Mouse (Mus musculus): ENCODE measurements around the gene Nlk. TPM values are rescaled to one million over a fixed set of nuclear protein-coding genes. Genes with fewer than 3 reads are reported as not detected.

Gene Nlk
- polyA plus RNA-seq, 1 experiment = 25.6 TPM

- TF ChIP-seq POLR2A (IDR thresholded peaks at IDR 0.05; ENCODE audit: borderline replicate concordance, insufficient read depth, low read length) (no peak), CTCF (IDR thresholded peaks at IDR 0.05; ENCODE audit: borderline replicate concordance, insufficient read depth, low read depth, low read length) (no peak)
- no peaks in the 10 kb centered on the region for H3K4me1 ChIP-seq (ENCODE audit: control insufficient read depth, insufficient read depth, low read length)
- no peak overlapping the region for H3K27ac ChIP-seq (ENCODE audit: insufficient read depth, low read length)
- H3K4me3 ChIP-seq (replicated peaks; ENCODE audit: insufficient read depth, low read depth, low read length) = no peak overlapping the region
- no peak for DNase-seq
- no peaks in the 10 kb centered on the region; the same call in 1 of the 2 replicates for H3K27me3 ChIP-seq (ENCODE audit: control insufficient read depth, insufficient read depth, low read length)
Measured at GRCm38 (mm10) chr11:78706026-78706425, 8.9 kb upstream of the Nlk start.

- no peak for DNase-seq
- Histone ChIP-seq H3K4me3 (replicated peaks; ENCODE audit: insufficient read depth, low read depth, low read length) (no peak overlapping the region), H3K27ac (ENCODE audit: insufficient read depth, low read length) (no peak overlapping the region), H3K27me3 (ENCODE audit: control insufficient read depth, insufficient read depth, low read length) (no peaks in the 10 kb centered on the region), H3K4me1 (ENCODE audit: control insufficient read depth, insufficient read depth, low read length) (no peaks in the 10 kb centered on the region)
- TF ChIP-seq CTCF (IDR thresholded peaks at IDR 0.05; ENCODE audit: borderline replicate concordance, insufficient read depth, low read depth, low read length) (no peak), POLR2A (IDR thresholded peaks at IDR 0.05; ENCODE audit: borderline replicate concordance, insufficient read depth, low read length) (no peak)
- WGBS = 77% methylated on average over 5 of the region's 5 CpGs
Measured at GRCm38 (mm10) chr11:78703085-78703484, 5.9 kb upstream of the Nlk start.

- DNase-seq = no peak
- no peak overlapping the region for H3K4me3 ChIP-seq (replicated peaks; ENCODE audit: insufficient read depth, low read depth, low read length)
- H3K27me3 ChIP-seq (ENCODE audit: control insufficient read depth, insufficient read depth, low read length) = no peaks in the 10 kb centered on the region
- no peak overlapping the region for H3K27ac ChIP-seq (ENCODE audit: insufficient read depth, low read length)
- TF ChIP-seq POLR2A (IDR thresholded peaks at IDR 0.05; ENCODE audit: borderline replicate concordance, insufficient read depth, low read length) (no peak), CTCF (IDR thresholded peaks at IDR 0.05; ENCODE audit: borderline replicate concordance, insufficient read depth, low read depth, low read length) (no peak)
- H3K4me1 ChIP-seq (ENCODE audit: control insufficient read depth, insufficient read depth, low read length) = no peaks in the 10 kb centered on the region
- 70% methylated on average over 3 of the region's 3 CpGs for WGBS
Measured at GRCm38 (mm10) chr11:78702319-78702718, 5.1 kb upstream of the Nlk start.

GRCm38 (mm10) chr11:78697753-78698171, 589 bp upstream of the Nlk start:
- no peaks in the 10 kb centered on the region for H3K4me1 ChIP-seq (ENCODE audit: control insufficient read depth, insufficient read depth, low read length)
- peak; percentile 93 to 96 for DNase-seq
- no peak overlapping the region for H3K27ac ChIP-seq (ENCODE audit: insufficient read depth, low read length)
- 0% methylated on average over 12 of the region's 12 CpGs for WGBS
- peak overlapping the region; percentile 58 for H3K4me3 ChIP-seq (replicated peaks; ENCODE audit: insufficient read depth, low read depth, low read length)
- no peaks in the 10 kb centered on the region for H3K27me3 ChIP-seq (ENCODE audit: control insufficient read depth, insufficient read depth, low read length)
- no peak for TF ChIP-seq POLR2A (IDR thresholded peaks at IDR 0.05; ENCODE audit: borderline replicate concordance, insufficient read depth, low read length)
- TF ChIP-seq CTCF (IDR thresholded peaks at IDR 0.05; ENCODE audit: borderline replicate concordance, insufficient read depth, low read depth, low read length) = no peak

GRCm38 (mm10) chr11:78694249-78694648, 2.9 kb downstream of the Nlk start:
- no peak for DNase-seq
- Histone ChIP-seq H3K4me3 (replicated peaks; ENCODE audit: insufficient read depth, low read depth, low read length) (no peak overlapping the region), H3K27ac (ENCODE audit: insufficient read depth, low read length) (no peak overlapping the region)

GRCm38 (mm10) chr11:78693307-78693706, 3.9 kb downstream of the Nlk start:
- H3K4me3 ChIP-seq (replicated peaks; ENCODE audit: insufficient read depth, low read depth, low read length) = no peak overlapping the region
- no peaks in the 10 kb centered on the region for H3K4me1 ChIP-seq (ENCODE audit: control insufficient read depth, insufficient read depth, low read length)
- 96% methylated on average over 8 of the region's 8 CpGs for WGBS
- no peaks in the 10 kb centered on the region for H3K27me3 ChIP-seq (ENCODE audit: control insufficient read depth, insufficient read depth, low read length)
- H3K27ac ChIP-seq (ENCODE audit: insufficient read depth, low read length) = no peak overlapping the region
- TF ChIP-seq CTCF (IDR thresholded peaks at IDR 0.05; ENCODE audit: borderline replicate concordance, insufficient read depth, low read depth, low read length) (no peak), POLR2A (IDR thresholded peaks at IDR 0.05; ENCODE audit: borderline replicate concordance, insufficient read depth, low read length) (no peak)
- no peak for DNase-seq

More at GRCm38 (mm10) chr11:78694249-78694648, 2.9 kb downstream of the Nlk start:
- Histone ChIP-seq H3K4me1 (ENCODE audit: control insufficient read depth, insufficient read depth, low read length) (no peaks in the 10 kb centered on the region), H3K27me3 (ENCODE audit: control insufficient read depth, insufficient read depth, low read length) (no peaks in the 10 kb centered on the region)
- TF ChIP-seq POLR2A (IDR thresholded peaks at IDR 0.05; ENCODE audit: borderline replicate concordance, insufficient read depth, low read length) = no peak
- no peak for TF ChIP-seq CTCF (IDR thresholded peaks at IDR 0.05; ENCODE audit: borderline replicate concordance, insufficient read depth, low read depth, low read length)
- 68% methylated on average over 3 of the region's 3 CpGs for WGBS

GRCm38 (mm10) chr11:78691201-78691600, 6.0 kb downstream of the Nlk start:
- TF ChIP-seq POLR2A (IDR thresholded peaks at IDR 0.05; ENCODE audit: borderline replicate concordance, insufficient read depth, low read length) = no peak
- TF ChIP-seq CTCF (IDR thresholded peaks at IDR 0.05; ENCODE audit: borderline replicate concordance, insufficient read depth, low read depth, low read length) = no peak

GRCm38 (mm10) chr11:78690547-78690946, 6.6 kb downstream of the Nlk start:
- TF ChIP-seq CTCF (IDR thresholded peaks at IDR 0.05; ENCODE audit: borderline replicate concordance, insufficient read depth, low read depth, low read length) = no peak
- no peak for TF ChIP-seq POLR2A (IDR thresholded peaks at IDR 0.05; ENCODE audit: borderline replicate concordance, insufficient read depth, low read length)
- Histone ChIP-seq H3K27ac (ENCODE audit: insufficient read depth, low read length) (no peak overlapping the region), H3K27me3 (ENCODE audit: control insufficient read depth, insufficient read depth, low read length) (no peaks in the 10 kb centered on the region), H3K4me1 (ENCODE audit: control insufficient read depth, insufficient read depth, low read length) (no peaks in the 10 kb centered on the region), H3K4me3 (replicated peaks; ENCODE audit: insufficient read depth, low read depth, low read length) (no peak overlapping the region)
- no peak for DNase-seq
- WGBS = 93% methylated on average over 3 of the region's 3 CpGs

More at GRCm38 (mm10) chr11:78691201-78691600, 6.0 kb downstream of the Nlk start:
- WGBS = 63% methylated on average over 2 of the region's 2 CpGs
- H3K27me3 ChIP-seq (ENCODE audit: control insufficient read depth, insufficient read depth, low read length) = no peaks in the 10 kb centered on the region
- no peak overlapping the region for H3K4me3 ChIP-seq (replicated peaks; ENCODE audit: insufficient read depth, low read depth, low read length)
- DNase-seq = no peak
- no peak overlapping the region for H3K27ac ChIP-seq (ENCODE audit: insufficient read depth, low read length)
- no peaks in the 10 kb centered on the region for H3K4me1 ChIP-seq (ENCODE audit: control insufficient read depth, insufficient read depth, low read length)
